Mouse (Mus musculus) neural tube, embryonic 13.5 days (tissue): Measurements from ENCODE around the gene Fam71e2. TPM values are rescaled to one million over a fixed set of nuclear protein-coding genes. Genes with fewer than 3 reads are reported as not detected.
A peak's percentile ranks its signal among the peaks of the same experiment; 100 is the strongest.
"Not testable (repeated sequence)": the region's sequence is repeated elsewhere in the genome, so short reads cannot be mapped to it uniquely, and the experiment has no call there.

Experiments
- ATAC-seq: fragments of 200-750 bp; cut with Nextera tagmentation; 2 replicates; pipeline ENCODE4 v1.8.0; 2017; ENCODE audit warnings: low read depth, mild to moderate bottlenecking, moderate TSS enrichment, moderate library complexity
- H3K27ac ChIP-seq: fragments of 300-500 bp; sonication (generic); replicated peaks from 2 replicates; pipeline ENCODE4 v1.5.1; 2015; ENCODE audit warnings: moderate library complexity, mild to moderate bottlenecking, inconsistent platforms
- H3K27me3 ChIP-seq: fragments of 300-500 bp; sonication (generic); 2 replicates; pipeline ENCODE4 v1.6.1; 2015; ENCODE audit warnings: mild to moderate bottlenecking, inconsistent platforms
- H3K36me3 ChIP-seq: fragments of 300-500 bp; sonication (generic); 2 replicates; pipeline ENCODE4 v1.6.1; 2015; ENCODE audit warnings: mild to moderate bottlenecking, inconsistent platforms
- H3K4me1 ChIP-seq: fragments of 300-500 bp; sonication (generic); replicated peaks from 2 replicates; pipeline ENCODE4 v1.6.1; 2015; ENCODE audit warnings: inconsistent platforms
- H3K4me2 ChIP-seq: fragments of 300-500 bp; sonication (generic); 2 replicates; pipeline ENCODE4 v1.6.1; 2015; ENCODE audit warnings: inconsistent platforms, mild to moderate bottlenecking, moderate library complexity
- H3K4me3 ChIP-seq: fragments of 300-500 bp; sonication (generic); 2 replicates; pipeline ENCODE4 v1.5.1; 2015; ENCODE audit warnings: mild to moderate bottlenecking, inconsistent platforms
- H3K9ac ChIP-seq: fragments of 300-500 bp; sonication (generic); 2 replicates; pipeline ENCODE4 v1.6.1; 2015; ENCODE audit warnings: moderate library complexity, mild to moderate bottlenecking, inconsistent platforms
- H3K9me3 ChIP-seq: fragments of 300-500 bp; sonication (generic); 2 replicates; pipeline ENCODE4 v1.6.1; 2016; ENCODE audit warnings: inconsistent platforms
- WGBS: fragments of 180-500 bp; shearing (Covaris S2); methylation state at CpG from one replicate; pipeline ENCODE4 v1.1.7; 2015; 5-methylcytosine and 5-hydroxymethylcytosine counted together
- polyA plus RNA-seq: library from polyadenylated mRNA; unstranded; fragments of >200 nt; fragmentation: Nextera tagmentation; extraction: Ambion mirVana; gene quantifications from 2 replicates; pipeline ENCODE4 v1.2.1, GENCODE M21; 2015

Fam71e2 gene
- polyA plus RNA-seq: not detected in 2 replicates

- no peak within 1 kb of the TSS for H3K4me2 ChIP-seq
- H3K27ac ChIP-seq: no peak within 1 kb of the TSS
- no peak within 1 kb of the TSS for H3K4me3 ChIP-seq
- no peaks in the 10 kb centered on the region for H3K4me1 ChIP-seq
- H3K36me3 ChIP-seq: no peaks in the 10 kb centered on the region
- peaks cover 29% of the 10 kb centered on the region for H3K27me3 ChIP-seq
- H3K9me3 ChIP-seq: no peaks in the 10 kb centered on the region
- no peak within 1 kb of the TSS for H3K9ac ChIP-seq
- no peak for ATAC-seq
- WGBS: 67% methylated on average over 4 of the region's 5 CpGs
These were observed at the start of gene Fam71e2 for GRCm38 (mm10) chr7:4771202-4771601. Gene Fam71e2, minus strand, starts transcription at chr7:4771302.

DNA sequence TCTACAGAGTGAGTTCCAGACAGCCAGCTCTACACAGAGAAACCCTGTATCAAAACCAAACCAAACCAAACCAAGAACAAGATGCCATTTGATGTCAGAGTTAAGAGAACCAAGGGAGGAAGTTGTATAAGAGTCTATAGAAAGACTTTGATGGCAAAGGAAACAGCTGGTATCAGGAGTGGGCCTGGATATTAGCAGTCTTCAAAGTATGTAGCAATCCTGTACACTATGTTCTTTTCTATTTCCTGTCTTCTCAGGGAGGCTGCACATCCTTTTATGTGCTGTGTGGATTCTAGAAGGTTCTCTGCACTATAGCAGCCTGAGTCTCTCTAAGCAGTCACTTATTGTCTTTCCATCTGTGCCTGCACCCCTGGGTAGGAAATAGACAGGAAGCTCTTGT, 45.5 kb upstream of the Fam71e2 start:
- Histone ChIP-seq H3K27ac (no peak overlapping the region), H3K9me3 (no peaks in the 10 kb centered on the region), H3K27me3 (no peaks in the 10 kb centered on the region), H3K4me2 (no peak overlapping the region), H3K4me3 (no peak overlapping the region), H3K4me1 (peaks cover 8% of the 10 kb centered on the region), H3K9ac (no peak overlapping the region), H3K36me3 (no peaks in the 10 kb centered on the region)
- no peak for ATAC-seq

- H3K27ac ChIP-seq: peak overlapping the region; percentile 83
- 26% methylated on average over 8 of the region's 8 CpGs for WGBS
- ATAC-seq: no peak
- no peaks in the 10 kb centered on the region for H3K27me3 ChIP-seq
- peak overlapping the region; percentile 68 for H3K9ac ChIP-seq
- peak overlapping the region; percentile 78 for H3K4me3 ChIP-seq
- H3K9me3 ChIP-seq: no peaks in the 10 kb centered on the region
- H3K36me3 ChIP-seq: peaks cover 19% of the 10 kb centered on the region
- H3K4me1 ChIP-seq: peaks cover 35% of the 10 kb centered on the region
- H3K4me2 ChIP-seq: peak overlapping the region; percentile 74
These were observed 42.1 kb upstream of the Fam71e2 start for GRCm38 (mm10) chr7:4813105-4813791.

DNA sequence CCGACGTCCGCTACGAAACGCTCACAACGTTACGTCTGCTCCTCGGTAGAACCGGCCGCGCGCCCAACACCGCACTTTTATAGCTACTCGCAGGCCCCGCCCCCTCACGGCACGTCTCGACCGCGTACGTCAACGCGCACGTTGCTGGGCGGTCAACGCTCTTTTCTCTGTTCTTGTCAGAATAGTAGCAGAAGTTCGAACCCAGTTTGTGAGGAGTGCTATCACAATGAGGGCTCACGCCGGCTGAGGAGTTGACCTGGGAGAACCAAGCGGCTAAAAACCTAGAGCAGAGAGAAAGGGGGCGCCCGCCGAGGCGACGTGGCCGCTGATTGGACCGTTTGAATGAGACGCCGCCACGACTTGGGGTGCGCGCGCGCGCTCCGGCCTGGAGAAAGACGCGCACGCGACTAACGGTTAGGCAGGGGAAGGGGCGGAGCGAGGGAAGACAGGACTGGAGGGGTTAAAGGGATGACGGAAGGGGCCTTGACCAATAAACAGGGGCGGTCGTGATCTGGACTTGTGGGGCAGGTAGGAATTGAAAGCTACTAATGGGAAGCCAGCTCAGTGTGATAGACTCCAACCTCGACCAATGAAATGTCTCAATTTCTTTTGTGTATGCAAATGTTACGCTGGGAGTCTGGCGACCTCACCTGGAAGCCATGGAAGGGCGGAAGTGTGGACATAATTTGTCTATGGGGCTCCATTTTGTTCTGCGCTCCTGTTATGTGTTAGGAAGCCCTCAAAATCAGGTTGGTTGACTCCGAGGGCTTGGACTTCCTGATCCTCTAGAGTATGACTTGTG, 41.4 kb upstream of the Fam71e2 start, which contains the start of gene Ube2s:
Gene Ube2s (minus strand): TSS at position 288 of the 802 bp plus-strand sequence.
- Histone ChIP-seq H3K4me1 (peaks cover 35% of the 10 kb centered on the region), H3K9me3 (no peaks in the 10 kb centered on the region), H3K27me3 (no peaks in the 10 kb centered on the region), H3K27ac (peak within 1 kb of the TSS; percentile 97), H3K4me3 (peak within 1 kb of the TSS; percentile 78), H3K36me3 (peaks cover 23% of the 10 kb centered on the region), H3K4me2 (peak within 1 kb of the TSS; percentile 74), H3K9ac (peak within 1 kb of the TSS; percentile 89)
- under 1% methylated on average over 62 of the region's 62 CpGs for WGBS
- peak; percentile 99 for ATAC-seq

- peak overlapping the region; percentile 78 for H3K4me3 ChIP-seq
- peak overlapping the region; percentile 89 for H3K9ac ChIP-seq
- peak overlapping the region; percentile 97 for H3K27ac ChIP-seq
- no peak; the same call in 1 of the 2 replicates for ATAC-seq
- H3K4me1 ChIP-seq: peaks cover 35% of the 10 kb centered on the region
- WGBS: 4% methylated on average over 30 of the region's 36 CpGs
- H3K36me3 ChIP-seq: peaks cover 29% of the 10 kb centered on the region
- peak overlapping the region; percentile 74 for H3K4me2 ChIP-seq
- H3K9me3 ChIP-seq: no peaks in the 10 kb centered on the region
- no peaks in the 10 kb centered on the region for H3K27me3 ChIP-seq
These were observed 40.8 kb upstream of the Fam71e2 start for GRCm38 (mm10) chr7:4811842-4812302.

DNA sequence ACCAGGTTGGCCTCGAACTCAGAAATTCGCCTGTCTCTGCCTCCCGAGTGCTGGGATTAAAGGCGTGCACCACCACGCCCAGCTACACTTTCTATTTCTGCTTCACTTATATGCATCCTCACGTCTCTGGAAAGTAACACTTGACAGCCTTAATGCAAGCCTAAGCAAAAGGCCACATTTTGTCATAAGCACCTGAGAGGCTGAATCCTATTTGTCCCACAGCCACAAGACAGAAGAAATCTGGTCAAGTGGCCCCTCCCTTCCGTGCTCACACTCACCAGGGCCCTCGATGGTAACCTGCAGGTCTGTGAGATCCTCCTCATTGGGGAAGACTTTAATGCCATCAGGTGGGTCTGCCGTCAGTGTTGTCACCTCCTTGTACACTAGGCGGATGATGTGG, 40.0 kb upstream of the Fam71e2 start:
- Histone ChIP-seq H3K4me1 (peaks cover 35% of the 10 kb centered on the region), H3K9ac (peak overlapping the region; percentile 89), H3K4me2 (peak overlapping the region; percentile 74), H3K4me3 (peak overlapping the region; percentile 78), H3K36me3 (peaks cover 37% of the 10 kb centered on the region)
- H3K27ac ChIP-seq, ATAC-seq, H3K27me3 ChIP-seq, H3K9me3 ChIP-seq: not testable (repeated sequence)
- WGBS: 44% methylated on average over 10 of the region's 10 CpGs

- peaks cover 54% of the 10 kb centered on the region for H3K36me3 ChIP-seq
- H3K4me2 ChIP-seq: no peak overlapping the region
- ATAC-seq: no peak
- 91% methylated on average over 7 of the region's 7 CpGs for WGBS
- no peaks in the 10 kb centered on the region for H3K9me3 ChIP-seq
- H3K27ac ChIP-seq: no peak overlapping the region
- no peak overlapping the region for H3K4me3 ChIP-seq
- no peak overlapping the region for H3K9ac ChIP-seq
- H3K4me1 ChIP-seq: peaks cover 27% of the 10 kb centered on the region
- H3K27me3 ChIP-seq: no peaks in the 10 kb centered on the region
These were observed 35.6 kb upstream of the Fam71e2 start for GRCm38 (mm10) chr7:4806716-4807115.

DNA sequence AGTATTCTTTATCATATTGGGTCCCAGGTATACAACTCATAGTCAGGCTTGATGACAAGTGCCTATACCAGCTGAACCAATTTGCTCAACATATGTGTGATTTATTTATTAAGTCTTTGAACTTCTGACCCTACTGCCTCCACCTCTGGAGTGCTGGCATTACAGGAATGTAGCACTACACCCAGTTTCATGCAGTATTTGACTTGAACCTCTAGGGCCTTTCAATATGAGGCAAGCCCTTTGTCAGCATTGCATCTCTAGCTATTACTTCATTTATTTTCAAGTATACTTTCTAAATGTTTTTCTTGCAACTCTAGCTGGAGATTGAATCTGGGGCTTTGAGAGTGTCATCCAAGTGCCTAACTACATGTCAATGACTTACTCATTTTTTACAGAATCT, 31.1 kb upstream of the Fam71e2 start:
- Histone ChIP-seq H3K36me3 (peaks cover 41% of the 10 kb centered on the region), H3K4me3 (no peak overlapping the region), H3K4me1 (no peaks in the 10 kb centered on the region), H3K27me3 (no peaks in the 10 kb centered on the region), H3K9ac (no peak overlapping the region), H3K27ac (no peak overlapping the region), H3K9me3 (no peaks in the 10 kb centered on the region), H3K4me2 (no peak overlapping the region)
- ATAC-seq: no peak

DNA sequence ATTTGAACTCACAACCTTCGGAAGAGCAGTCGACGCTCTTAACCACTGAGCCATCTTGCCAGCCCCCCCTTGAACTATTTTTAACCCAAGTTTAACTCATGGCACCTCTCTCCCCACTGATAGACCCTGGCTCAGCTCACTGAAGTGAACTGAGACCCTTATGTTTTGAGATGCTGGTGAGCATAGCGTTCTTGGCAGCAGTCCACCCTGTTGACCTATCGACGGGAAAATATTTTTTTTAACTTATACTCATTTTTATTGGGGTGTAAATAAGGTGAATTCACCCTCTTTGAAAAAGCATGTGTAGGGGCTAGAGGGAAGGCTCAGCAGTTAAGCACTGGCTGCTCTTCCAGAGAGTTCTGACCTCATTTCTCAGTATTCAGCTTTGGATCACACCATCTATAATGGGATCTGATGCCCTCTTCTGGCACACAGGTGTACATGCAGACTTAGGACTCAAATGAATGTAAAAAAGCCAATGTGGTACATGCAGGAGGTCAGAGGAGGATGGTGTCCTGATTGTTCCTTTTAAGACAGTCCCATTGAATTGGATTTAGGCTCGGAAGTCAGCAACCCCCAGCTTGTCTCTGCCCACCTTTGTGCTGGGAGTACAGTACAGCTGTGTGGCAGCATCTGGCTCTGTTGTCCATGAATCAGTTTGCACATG, 24.8 kb upstream of the Fam71e2 start:
- Histone ChIP-seq H3K9me3 (no peaks in the 10 kb centered on the region), H3K27me3 (0 out of 2 replicates have a peak, but pooled peaks cover under 1% of the 10 kb centered on the region), H3K9ac (no peak overlapping the region), H3K36me3 (peaks cover 50% of the 10 kb centered on the region), H3K4me2 (no peak overlapping the region), H3K4me1 (peaks cover 19% of the 10 kb centered on the region), H3K27ac (no peak overlapping the region), H3K4me3 (no peak overlapping the region)
- WGBS: 76% methylated on average over 7 of the region's 7 CpGs
- ATAC-seq: no peak

- H3K4me3 ChIP-seq: 0 out of 2 replicates have a peak overlapping the region, but pooled peaks have one; percentile 59
- ATAC-seq: no peak
- peaks cover 19% of the 10 kb centered on the region for H3K4me1 ChIP-seq
- H3K36me3 ChIP-seq: peaks cover 50% of the 10 kb centered on the region
- H3K9me3 ChIP-seq: no peaks in the 10 kb centered on the region
- H3K9ac ChIP-seq: 0 out of 2 replicates have a peak overlapping the region, but pooled peaks have one; percentile 85
- no peak overlapping the region; the same call in 1 of the 2 replicates for H3K4me2 ChIP-seq
- peaks cover 9% of the 10 kb centered on the region for H3K27me3 ChIP-seq
- H3K27ac ChIP-seq: no peak overlapping the region
- WGBS: 86% methylated on average over 3 of the region's 3 CpGs
These were observed 23.6 kb upstream of the Fam71e2 start for GRCm38 (mm10) chr7:4794631-4795168.

- WGBS: 52% methylated on average over 4 of the region's 4 CpGs
- Histone ChIP-seq H3K9me3 (no peaks in the 10 kb centered on the region), H3K27ac (no peak overlapping the region), H3K36me3 (peaks cover 46% of the 10 kb centered on the region), H3K4me3 (peak overlapping the region; percentile 59), H3K27me3 (peaks cover 13% of the 10 kb centered on the region), H3K4me2 (peak overlapping the region; percentile 90), H3K9ac (peak overlapping the region; percentile 85), H3K4me1 (peaks cover 25% of the 10 kb centered on the region)
- no peak for ATAC-seq
These were observed 22.6 kb upstream of the Fam71e2 start for GRCm38 (mm10) chr7:4793674-4794073.
